Mouse (Mus musculus): ENCODE data around the gene Lect2. TPM values are rescaled to one million over a fixed set of nuclear protein-coding genes. Genes with fewer than 3 reads are reported as not detected.

The Lect2 gene
- polyA plus RNA-seq (2014; fragmentation: Nextera tagmentation; extraction: Ambion mirVana): not detected in 2 replicates

GRCm38 (mm10) chr13:56548401-56548800 lies at the start of gene Lect2:
Gene Lect2, minus strand, starts transcription at chr13:56548502.
- H3K9me3 ChIP-seq (ENCODE audit: control insufficient read depth, low read length): no peaks in the 10 kb centered on the region
- DNase-seq (ENCODE audit: low spot score) (no peak), ATAC-seq (ENCODE audit: low FRiP score) (no peak)
- no peak within 1 kb of the TSS for H3K4me3 ChIP-seq (replicated peaks; ENCODE audit: low read length)
- no peaks in the 10 kb centered on the region for H3K4me1 ChIP-seq (replicated peaks; ENCODE audit: control insufficient read depth, insufficient read depth, low read length)
- no peak within 1 kb of the TSS for H3K4me2 ChIP-seq (replicated peaks)
- H3K27me3 ChIP-seq (ENCODE audit: control insufficient read depth, insufficient read depth, low read length): no peaks in the 10 kb centered on the region
- no peak within 1 kb of the TSS for H3K27ac ChIP-seq
- 58% methylated on average over 9 of the region's 9 CpGs for WGBS
- no peaks in the 10 kb centered on the region for H3K36me3 ChIP-seq (replicated peaks; ENCODE audit: control insufficient read depth, insufficient read depth)
- H3K9ac ChIP-seq: no peak within 1 kb of the TSS

- H3K4me2 ChIP-seq (replicated peaks): no peak overlapping the region
- H3K27me3 ChIP-seq (ENCODE audit: control insufficient read depth, insufficient read depth, low read length): no peaks in the 10 kb centered on the region
- no peak overlapping the region for H3K4me3 ChIP-seq (replicated peaks; ENCODE audit: low read length)
- ATAC-seq (ENCODE audit: low FRiP score) (no peak), DNase-seq (ENCODE audit: low spot score) (no peak)
- no peaks in the 10 kb centered on the region for H3K9me3 ChIP-seq (ENCODE audit: control insufficient read depth, low read length)
- 63% methylated on average over 4 of the region's 4 CpGs for WGBS
- H3K27ac ChIP-seq: no peak overlapping the region
- H3K36me3 ChIP-seq (replicated peaks; ENCODE audit: control insufficient read depth, insufficient read depth): no peaks in the 10 kb centered on the region
- H3K4me1 ChIP-seq (replicated peaks; ENCODE audit: control insufficient read depth, insufficient read depth, low read length): peaks cover 11% of the 10 kb centered on the region
- no peak overlapping the region for H3K9ac ChIP-seq
Observed at GRCm38 (mm10) chr13:56597296-56597695, 49.0 kb upstream of the Lect2 start.

- no peak overlapping the region for H3K27ac ChIP-seq
- H3K4me3 ChIP-seq (replicated peaks; ENCODE audit: low read length): no peak overlapping the region
- H3K4me2 ChIP-seq (replicated peaks): no peak overlapping the region
- ATAC-seq (ENCODE audit: low FRiP score): no peak
- H3K36me3 ChIP-seq (replicated peaks; ENCODE audit: control insufficient read depth, insufficient read depth): no peaks in the 10 kb centered on the region
- no peaks in the 10 kb centered on the region for H3K9me3 ChIP-seq (ENCODE audit: control insufficient read depth, low read length)
- no peak for DNase-seq (ENCODE audit: low spot score)
- H3K27me3 ChIP-seq (ENCODE audit: control insufficient read depth, insufficient read depth, low read length): no peaks in the 10 kb centered on the region
- no peaks in the 10 kb centered on the region; the same call in 1 of the 2 replicates for H3K4me1 ChIP-seq (replicated peaks; ENCODE audit: control insufficient read depth, insufficient read depth, low read length)
- 72% methylated on average over 8 of the region's 8 CpGs for WGBS
- no peak overlapping the region for H3K9ac ChIP-seq
Observed at GRCm38 (mm10) chr13:56595246-56595645, 46.9 kb upstream of the Lect2 start.

GRCm38 (mm10) chr13:56593961-56594391 lies 45.7 kb upstream of the Lect2 start:
- WGBS: 73% methylated on average over 7 of the region's 7 CpGs
- no peak for ATAC-seq (ENCODE audit: low FRiP score)
- Histone ChIP-seq H3K9me3 (ENCODE audit: control insufficient read depth, low read length) (no peaks in the 10 kb centered on the region), H3K36me3 (replicated peaks; ENCODE audit: control insufficient read depth, insufficient read depth) (no peaks in the 10 kb centered on the region), H3K27me3 (ENCODE audit: control insufficient read depth, insufficient read depth, low read length) (no peaks in the 10 kb centered on the region), H3K4me1 (replicated peaks; ENCODE audit: control insufficient read depth, insufficient read depth, low read length) (no peaks in the 10 kb centered on the region; the same call in 1 of the 2 replicates), H3K27ac (no peak overlapping the region), H3K9ac (no peak overlapping the region), H3K4me3 (replicated peaks; ENCODE audit: low read length) (no peak overlapping the region), H3K4me2 (replicated peaks) (no peak overlapping the region)
- no peak for DNase-seq (ENCODE audit: low spot score)

- no peak overlapping the region for H3K4me3 ChIP-seq (replicated peaks; ENCODE audit: low read length)
- WGBS: 93% methylated on average over 5 of the region's 5 CpGs
- H3K9ac ChIP-seq: no peak overlapping the region
- no peak overlapping the region for H3K4me2 ChIP-seq (replicated peaks)
- H3K9me3 ChIP-seq (ENCODE audit: control insufficient read depth, low read length): no peaks in the 10 kb centered on the region
- H3K36me3 ChIP-seq (replicated peaks; ENCODE audit: control insufficient read depth, insufficient read depth): no peaks in the 10 kb centered on the region
- ATAC-seq (ENCODE audit: low FRiP score) (no peak), DNase-seq (ENCODE audit: low spot score) (no peak)
- no peaks in the 10 kb centered on the region; the same call in 1 of the 2 replicates for H3K4me1 ChIP-seq (replicated peaks; ENCODE audit: control insufficient read depth, insufficient read depth, low read length)
- H3K27ac ChIP-seq: no peak overlapping the region
- H3K27me3 ChIP-seq (ENCODE audit: control insufficient read depth, insufficient read depth, low read length): no peaks in the 10 kb centered on the region
Observed at GRCm38 (mm10) chr13:56593196-56593595, 44.9 kb upstream of the Lect2 start.

GRCm38 (mm10) chr13:56591939-56592338 lies 43.6 kb upstream of the Lect2 start:
- Histone ChIP-seq H3K36me3 (replicated peaks; ENCODE audit: control insufficient read depth, insufficient read depth) (no peaks in the 10 kb centered on the region), H3K9ac (no peak overlapping the region), H3K27ac (no peak overlapping the region), H3K4me1 (replicated peaks; ENCODE audit: control insufficient read depth, insufficient read depth, low read length) (no peaks in the 10 kb centered on the region), H3K9me3 (ENCODE audit: control insufficient read depth, low read length) (no peaks in the 10 kb centered on the region), H3K4me3 (replicated peaks; ENCODE audit: low read length) (no peak overlapping the region), H3K27me3 (ENCODE audit: control insufficient read depth, insufficient read depth, low read length) (no peaks in the 10 kb centered on the region), H3K4me2 (replicated peaks) (no peak overlapping the region)
- no peak for ATAC-seq (ENCODE audit: low FRiP score)
- DNase-seq (ENCODE audit: low spot score): no peak
- 62% methylated on average over 2 of the region's 2 CpGs for WGBS

- 92% methylated on average over 8 of the region's 8 CpGs for WGBS
- DNase-seq (ENCODE audit: low spot score): no peak
Observed at GRCm38 (mm10) chr13:56591191-56591590, 42.9 kb upstream of the Lect2 start.

GRCm38 (mm10) chr13:56590202-56590601 lies 41.9 kb upstream of the Lect2 start:
- no peak overlapping the region for H3K4me3 ChIP-seq (replicated peaks; ENCODE audit: low read length)
- 81% methylated on average over 5 of the region's 5 CpGs for WGBS
- H3K27ac ChIP-seq: no peak overlapping the region
- ATAC-seq (ENCODE audit: low FRiP score) (no peak), DNase-seq (ENCODE audit: low spot score) (no peak)
- no peaks in the 10 kb centered on the region for H3K4me1 ChIP-seq (replicated peaks; ENCODE audit: control insufficient read depth, insufficient read depth, low read length)
- no peaks in the 10 kb centered on the region for H3K27me3 ChIP-seq (ENCODE audit: control insufficient read depth, insufficient read depth, low read length)
- no peak overlapping the region for H3K9ac ChIP-seq
- H3K4me2 ChIP-seq (replicated peaks): no peak overlapping the region
- H3K9me3 ChIP-seq (ENCODE audit: control insufficient read depth, low read length): no peaks in the 10 kb centered on the region
- no peaks in the 10 kb centered on the region for H3K36me3 ChIP-seq (replicated peaks; ENCODE audit: control insufficient read depth, insufficient read depth)

More at GRCm38 (mm10) chr13:56591191-56591590, 42.9 kb upstream of the Lect2 start:
- no peaks in the 10 kb centered on the region for H3K27me3 ChIP-seq (ENCODE audit: control insufficient read depth, insufficient read depth, low read length)
- H3K4me2 ChIP-seq (replicated peaks): no peak overlapping the region
- no peak overlapping the region for H3K9ac ChIP-seq
- no peak overlapping the region for H3K27ac ChIP-seq
- H3K36me3 ChIP-seq (replicated peaks; ENCODE audit: control insufficient read depth, insufficient read depth): no peaks in the 10 kb centered on the region
- no peaks in the 10 kb centered on the region for H3K9me3 ChIP-seq (ENCODE audit: control insufficient read depth, low read length)
- ATAC-seq (ENCODE audit: low FRiP score): no peak
- no peak overlapping the region for H3K4me3 ChIP-seq (replicated peaks; ENCODE audit: low read length)
- H3K4me1 ChIP-seq (replicated peaks; ENCODE audit: control insufficient read depth, insufficient read depth, low read length): no peaks in the 10 kb centered on the region

GRCm38 (mm10) chr13:56588454-56589117 lies 40.3 kb upstream of the Lect2 start:
- no peaks in the 10 kb centered on the region for H3K27me3 ChIP-seq (ENCODE audit: control insufficient read depth, insufficient read depth, low read length)
- no peak overlapping the region for H3K4me3 ChIP-seq (replicated peaks; ENCODE audit: low read length)
- no peaks in the 10 kb centered on the region for H3K4me1 ChIP-seq (replicated peaks; ENCODE audit: control insufficient read depth, insufficient read depth, low read length)
- no peaks in the 10 kb centered on the region for H3K9me3 ChIP-seq (ENCODE audit: control insufficient read depth, low read length)
- H3K9ac ChIP-seq: no peak overlapping the region
- 89% methylated on average over 14 of the region's 14 CpGs for WGBS
- H3K27ac ChIP-seq: no peak overlapping the region
- no peaks in the 10 kb centered on the region for H3K36me3 ChIP-seq (replicated peaks; ENCODE audit: control insufficient read depth, insufficient read depth)
- DNase-seq (ENCODE audit: low spot score) (no peak), ATAC-seq (ENCODE audit: low FRiP score) (no peak)
- H3K4me2 ChIP-seq (replicated peaks): no peak overlapping the region

- H3K4me1 ChIP-seq (replicated peaks; ENCODE audit: control insufficient read depth, insufficient read depth, low read length): peaks cover 18% of the 10 kb centered on the region
- ATAC-seq (ENCODE audit: low FRiP score): no peak
- H3K36me3 ChIP-seq (replicated peaks; ENCODE audit: control insufficient read depth, insufficient read depth): no peaks in the 10 kb centered on the region
- H3K27me3 ChIP-seq (ENCODE audit: control insufficient read depth, insufficient read depth, low read length): no peaks in the 10 kb centered on the region
- H3K9me3 ChIP-seq (ENCODE audit: control insufficient read depth, low read length): no peaks in the 10 kb centered on the region
- no peak overlapping the region for H3K4me3 ChIP-seq (replicated peaks; ENCODE audit: low read length)
- no peak overlapping the region for H3K27ac ChIP-seq
- WGBS: 87% methylated on average over 3 of the region's 3 CpGs
- no peak overlapping the region for H3K4me2 ChIP-seq (replicated peaks)
- H3K9ac ChIP-seq: no peak overlapping the region
- no peak for DNase-seq (ENCODE audit: low spot score)
Observed at GRCm38 (mm10) chr13:56586046-56586445, 37.7 kb upstream of the Lect2 start.

All from hindbrain, embryonic 14.5 days (tissue).